Mouse (Mus musculus): ENCODE data around the gene Reps2. TPM values are rescaled to one million over a fixed set of nuclear protein-coding genes. Genes with fewer than 3 reads are reported as not detected.

Gene Reps2
- total RNA-seq, 2 experiments from 2014 or later, result 139 to 150 TPM

- intact Hi-C loops (cut with DNase I), result no loop called here
- no peak for DNase-seq (ENCODE audit: low spot score in 2 of 2)
Observed at GRCm38 (mm10) chrX:162407291-162407690, 236.2 kb downstream of the Reps2 start.

- intact Hi-C loops (cut with DNase I), result no loop called here
- DNase-seq (ENCODE audit: low spot score in 2 of 2), result peak in 1 of 2 experiments; percentile 11
Observed at GRCm38 (mm10) chrX:162402487-162402886, 241.0 kb downstream of the Reps2 start.

GRCm38 (mm10) chrX:162380730-162381129 is 262.7 kb downstream of the Reps2 start:
- intact Hi-C loops (cut with DNase I), result no loop called here
- peak in 1 of 2 experiments; percentile 14 for DNase-seq (ENCODE audit: low spot score in 2 of 2)

GRCm38 (mm10) chrX:162363206-162363605 is 280.2 kb downstream of the Reps2 start:
- intact Hi-C loops (cut with DNase I), result no loop called here
- DNase-seq (ENCODE audit: low spot score in 2 of 2), result no peak

Other genes starting within 250 kb of the Reps2 start
- gene Rbbp7, start 116.8 kb upstream of the Reps2 start, total RNA-seq (2021), result 100 to 1,000 TPM; 130 to 140 TPM
- gene Txlng, start 185.8 kb upstream of the Reps2 start, total RNA-seq (2021), result 10 to 100 TPM; 14.6 to 23.4 TPM
- gene Syap1, start 244.8 kb upstream of the Reps2 start, total RNA-seq (2021), result 10 to 100 TPM; 24.1 to 30.4 TPM